ENCODE assay signal across 8 mouse cellular contexts in the genomic region with DNA sequence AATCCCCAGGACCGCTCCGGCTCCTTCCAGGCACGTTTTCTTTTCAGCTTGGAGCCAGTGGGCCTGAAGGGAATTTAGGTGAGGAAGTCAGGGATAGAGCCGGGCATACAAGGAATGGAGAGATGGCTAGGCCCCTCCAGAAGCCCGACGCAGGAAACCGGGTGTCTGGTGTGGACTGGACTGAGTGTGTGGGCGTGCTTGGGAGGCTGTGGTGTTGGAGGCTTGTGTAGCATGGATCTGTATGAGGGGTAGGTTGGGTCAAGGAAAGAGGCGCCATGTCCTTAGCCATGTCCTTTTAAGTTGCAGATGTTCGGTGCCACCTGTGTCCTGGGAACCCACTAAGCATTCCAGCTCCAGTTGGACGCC. TPM values are rescaled to one million over a fixed set of nuclear protein-coding genes. Genes with fewer than 3 reads are reported as not detected.
DNase-seq lines count a peak whose midpoint lies in the region; ATAC-seq and TF ChIP-seq lines count a peak whose summit lies in the region.

No protein-coding gene starts in this region.

- WGBS in liver, adult 2 months, result 29% methylated on average over 11 of the region's 11 CpGs
- 33% methylated on average over 11 of the region's 11 CpGs for WGBS in hindbrain, embryonic 10.5 days
- WGBS in midbrain, embryonic 11.5 days, result 34% methylated on average over 11 of the region's 11 CpGs

- H3K79me2 ChIP-seq in liver, adult 2 months (ENCODE audit: control insufficient read depth, insufficient read depth, low read length), result no peaks in the 10 kb centered on the region

- peak overlapping the region; percentile 61; the same call in 1 of the 2 replicates for H3K9ac ChIP-seq in liver, adult 2 months (ENCODE audit: low read depth, low read length)
- H3K9ac ChIP-seq in midbrain, embryonic 11.5 days (ENCODE audit: low read length), result peak overlapping the region; percentile 76

- DNase-seq in CD4-positive, CD25-positive, alpha-beta regulatory T cell, adult 2 months (ENCODE audit: low read depth, low spot score), result peak; percentile 19
- DNase-seq in liver, adult 2 months (ENCODE audit: extremely low read depth, low read depth, low spot score), result no peak
- DNase-seq in liver, result no peak
- DNase-seq in hindbrain, embryonic 10.5 days (ENCODE audit: low spot score), result no peak
- no peak for DNase-seq in midbrain, embryonic 11.5 days (ENCODE audit: low spot score, missing footprints)
- no peak for DNase-seq in urinary bladder, postnatal 25 days (ENCODE audit: low spot score)
- no peak for DNase-seq in ovary, postnatal 36 days (ENCODE audit: low spot score)

- no peaks in the 10 kb centered on the region for H3K4me1 ChIP-seq in liver, adult 2 months (ENCODE audit: control insufficient read depth, insufficient read depth, low read length)
- peaks cover 29% of the 10 kb centered on the region for H3K4me1 ChIP-seq in hindbrain, embryonic 10.5 days (replicated peaks)
- peaks cover 6% of the 10 kb centered on the region; the same call in 1 of the 2 replicates for H3K4me1 ChIP-seq in midbrain, embryonic 11.5 days (ENCODE audit: control insufficient read depth, insufficient read depth, low read length)

- ATAC-seq in CD4-positive, CD25-positive, alpha-beta regulatory T cell, adult 4 months, result no peak
- ATAC-seq in midbrain, embryonic 11.5 days (ENCODE audit: low FRiP score), result peak; percentile 26; the same call in 1 of the 2 replicates

- H3K9me3 ChIP-seq in hindbrain, embryonic 10.5 days, result no peaks in the 10 kb centered on the region
- peaks cover 4% of the 10 kb centered on the region; the same call in 1 of the 2 replicates for H3K9me3 ChIP-seq in midbrain, embryonic 11.5 days (ENCODE audit: control insufficient read depth, low read length)

- TF ChIP-seq CTCF in liver, adult 2 months (IDR thresholded peaks at IDR 0.05; ENCODE audit: low read depth, low read length), result no peak

- no peak overlapping the region for H3K27ac ChIP-seq in liver, adult 2 months (replicated peaks; ENCODE audit: insufficient read depth, low read depth, low read length)
- H3K27ac ChIP-seq in hindbrain, embryonic 10.5 days, result peak overlapping the region; percentile 85
- H3K27ac ChIP-seq in midbrain, embryonic 11.5 days (ENCODE audit: low read depth, low read length), result no peak overlapping the region

- TF ChIP-seq POLR2A in liver, adult 2 months (IDR thresholded peaks at IDR 0.05; ENCODE audit: extremely low read depth, insufficient read depth, low read length), result no peak

- peaks cover 5% of the 10 kb centered on the region; the same call in 1 of the 2 replicates for H3K27me3 ChIP-seq in liver, adult 2 months (ENCODE audit: control insufficient read depth, insufficient read depth, low read length)
- peaks cover 22% of the 10 kb centered on the region for H3K27me3 ChIP-seq in hindbrain, embryonic 10.5 days (ENCODE audit: insufficient read depth, poor library complexity, severe bottlenecking)
- peaks cover 5% of the 10 kb centered on the region; the same call in 1 of the 2 replicates for H3K27me3 ChIP-seq in midbrain, embryonic 11.5 days (ENCODE audit: control insufficient read depth, insufficient read depth, low read length)

- peak overlapping the region; percentile 91 for H3K4me2 ChIP-seq in midbrain, embryonic 11.5 days

- H3K4me3 ChIP-seq in liver, adult 2 months (ENCODE audit: insufficient read depth, low read depth, low read length), result peak overlapping the region; percentile 62; the same call in 1 of the 2 replicates
- peak overlapping the region; percentile 69 for H3K4me3 ChIP-seq in hindbrain, embryonic 10.5 days
- peak overlapping the region; percentile 53 for H3K4me3 ChIP-seq in midbrain, embryonic 11.5 days (ENCODE audit: low read depth, low read length)

- H3K36me3 ChIP-seq in liver, adult 2 months (ENCODE audit: control insufficient read depth, insufficient read depth, low read length), result no peaks in the 10 kb centered on the region
- 0 out of 2 replicates have a peak, but pooled peaks cover 8% of the 10 kb centered on the region for H3K36me3 ChIP-seq in hindbrain, embryonic 10.5 days
- no peaks in the 10 kb centered on the region for H3K36me3 ChIP-seq in midbrain, embryonic 11.5 days (ENCODE audit: control insufficient read depth, insufficient read depth, low read length)

RNA-seq across cellular contexts. Expression of a gene that starts 0.9 kb away (rescaled TPM):
- polyA plus RNA-seq in CD4-positive, CD25-positive, alpha-beta regulatory T cell, adult 4 months (2017; shearing (Covaris generic)), result 1 to 10 TPM; 3.8 to 5.3 TPM
- total RNA-seq in liver, adult 2 months (2014; rRNA removed), result 0.65 and 0.87 TPM in 2 replicates
- polyA plus RNA-seq in liver, adult 2 months (2012; rRNA removed), result 0.36 and 0.80 TPM in 2 replicates
- polyA plus RNA-seq in hindbrain, embryonic 10.5 days (2016; fragmentation: Nextera tagmentation; extraction: Ambion mirVana), result 4.8 and 4.9 TPM in 2 replicates
- 2.2 and 2.7 TPM in 2 replicates for polyA plus RNA-seq in midbrain, embryonic 11.5 days (2014; fragmentation: Nextera tagmentation; extraction: Ambion mirVana)

RNA-seq across cellular contexts. Expression of a gene that starts 51.4 kb away (rescaled TPM):
- polyA plus RNA-seq in CD4-positive, CD25-positive, alpha-beta regulatory T cell, adult 4 months (2017; shearing (Covaris generic)), result 1 to 10 TPM; 2.3 to 4.9 TPM
- total RNA-seq in liver, adult 2 months (2014; rRNA removed), result 0.46 and 0.54 TPM in 2 replicates
- 0.36 and 0.54 TPM in 2 replicates for polyA plus RNA-seq in liver, adult 2 months (2012; rRNA removed)
- 10.5 and 10.8 TPM in 2 replicates for polyA plus RNA-seq in hindbrain, embryonic 10.5 days (2016; fragmentation: Nextera tagmentation; extraction: Ambion mirVana)
- polyA plus RNA-seq in midbrain, embryonic 11.5 days (2014; fragmentation: Nextera tagmentation; extraction: Ambion mirVana), result 9.9 and 11.4 TPM in 2 replicates
